Mouse (Mus musculus) lung, postnatal 0 days (tissue): ENCODE measurements around the gene Lix1l. TPM values are rescaled to one million over a fixed set of nuclear protein-coding genes. Genes with fewer than 3 reads are reported as not detected.
"Not testable (repeated sequence)": the region's sequence is repeated elsewhere in the genome, so short reads cannot be mapped to it uniquely, and the experiment has no call there.

Experiments used
- ATAC-seq: fragments of 200-750 bp; cut with Nextera tagmentation; 2 replicates; pipeline ENCODE4 v1.8.0; 2017; ENCODE audit warnings: moderate library complexity
- DNase-seq: peaks from one replicate; pipeline ENCODE4 v3.0.0-alpha.2; 2016; ENCODE audit warnings: low spot score
- H3K27ac ChIP-seq: fragments of 300-500 bp; sonication (generic); 2 replicates; pipeline ENCODE4 v1.5.1; 2014; ENCODE audit warnings: antibody characterized with exemption, mild to moderate bottlenecking, low read length, mixed read lengths
- H3K27me3 ChIP-seq: fragments of 300-500 bp; sonication (generic); replicated peaks from 2 replicates; pipeline ENCODE4 v1.6.1; 2014; ENCODE audit warnings: low read length, mixed read lengths; ENCODE audit not compliant: insufficient read depth
- H3K36me3 ChIP-seq: fragments of 300-500 bp; sonication (generic); 2 replicates; pipeline ENCODE4 v1.6.1; 2014; ENCODE audit warnings: low read length, mixed read lengths; ENCODE audit not compliant: insufficient read depth
- H3K4me1 ChIP-seq: fragments of 300-500 bp; sonication (generic); 2 replicates; pipeline ENCODE4 v1.6.1; 2014; ENCODE audit warnings: antibody characterized with exemption, low read depth, low read length, mixed read lengths; ENCODE audit not compliant: insufficient read depth
- H3K4me2 ChIP-seq: fragments of 300-500 bp; sonication (generic); replicated peaks from 2 replicates; pipeline ENCODE4 v1.6.1; 2014; ENCODE audit warnings: low read depth, mild to moderate bottlenecking, low read length, moderate library complexity, mixed read lengths
- H3K4me3 ChIP-seq: fragments of 300-500 bp; sonication (generic); 2 replicates; pipeline ENCODE4 v1.5.1; 2014; ENCODE audit warnings: low read depth, low read length
- H3K9ac ChIP-seq: fragments of 300-500 bp; sonication (generic); replicated peaks from 2 replicates; pipeline ENCODE4 v1.6.1; 2014; ENCODE audit warnings: low read depth, mild to moderate bottlenecking
- H3K9me3 ChIP-seq: fragments of 300-500 bp; sonication (generic); 2 replicates; pipeline ENCODE4 v1.6.1; 2016; ENCODE audit warnings: low read length, mixed read lengths
- CTCF ChIP-seq: IDR thresholded peaks from 2 replicates; pipeline ENCODE4 v1.5.1; 2016; ENCODE audit warnings: antibody characterized with exemption, mild to moderate bottlenecking
- EP300 ChIP-seq: IDR thresholded peaks from 2 replicates; pipeline ENCODE4 v1.6.1; 2016; ENCODE audit warnings: antibody characterized with exemption, mild to moderate bottlenecking, control low read depth
- WGBS: fragments of 180-500 bp; shearing (Covaris S2); extraction: QIAGEN DNeasy Blood & Tissue Kit; methylation state at CpG from one replicate; pipeline ENCODE4 v1.1.7; 2014; 5-methylcytosine and 5-hydroxymethylcytosine counted together
- polyA plus RNA-seq: library from polyadenylated mRNA; unstranded; fragments of >200 nt; fragmentation: Nextera tagmentation; extraction: Ambion mirVana; gene quantifications from 2 replicates; pipeline ENCODE4 v1.2.1, GENCODE M21; 2015

Gene Lix1l
- polyA plus RNA-seq, 1 experiment from 2014 or later = 5.4 TPM

GRCm38 (mm10) chr3:96662731-96663316, 61.9 kb downstream of the Lix1l start:
- Histone ChIP-seq H3K4me1 (0 out of 2 replicates have a peak, but pooled peaks cover 4% of the 10 kb centered on the region), H3K27me3 (no peaks in the 10 kb centered on the region), H3K4me2 (peak overlapping the region; percentile 54), H3K9ac (no peak overlapping the region), H3K27ac (peak overlapping the region; percentile 38; the same call in 1 of the 2 replicates), H3K9me3 (no peaks in the 10 kb centered on the region), H3K36me3 (no peaks in the 10 kb centered on the region), H3K4me3 (no peak overlapping the region)
- ATAC-seq (no peak), DNase-seq (no peak)
- TF ChIP-seq EP300 (no peak), CTCF (no peak)
- WGBS = 45% methylated on average over 8 of the region's 8 CpGs

GRCm38 (mm10) chr3:96663432-96664239, 62.7 kb downstream of the Lix1l start:
- peak overlapping the region; percentile 54 for H3K4me2 ChIP-seq

GRCm38 (mm10) chr3:96665732-96666363, 64.9 kb downstream of the Lix1l start:
- H3K4me1 ChIP-seq, H3K36me3 ChIP-seq, H3K9me3 ChIP-seq, DNase-seq, ATAC-seq, H3K27me3 ChIP-seq, H3K4me3 ChIP-seq, H3K4me2 ChIP-seq, H3K27ac ChIP-seq, H3K9ac ChIP-seq: not testable (repeated sequence)
- WGBS = 83% methylated on average over 6 of the region's 7 CpGs

More at GRCm38 (mm10) chr3:96663432-96664239, 62.7 kb downstream of the Lix1l start:
- peak; percentile 95 for ATAC-seq
- TF ChIP-seq EP300 (peak; percentile 89), CTCF (peak; percentile 82)
- DNase-seq = peak; percentile 92
- Histone ChIP-seq H3K4me1 (0 out of 2 replicates have a peak, but pooled peaks cover 4% of the 10 kb centered on the region), H3K9me3 (no peaks in the 10 kb centered on the region), H3K4me3 (0 out of 2 replicates have a peak overlapping the region, but pooled peaks have one; percentile 16), H3K36me3 (no peaks in the 10 kb centered on the region), H3K27ac (peak overlapping the region; percentile 38; the same call in 1 of the 2 replicates), H3K9ac (peak overlapping the region; percentile 34), H3K27me3 (no peaks in the 10 kb centered on the region)
- 4% methylated on average over 15 of the region's 18 CpGs for WGBS

- ATAC-seq = no peak
Observed at GRCm38 (mm10) chr3:96666916-96667315, 66.0 kb downstream of the Lix1l start.

GRCm38 (mm10) chr3:96667316-96667715, 66.4 kb downstream of the Lix1l start:
- Histone ChIP-seq H3K4me3 (no peak overlapping the region), H3K27ac (no peak overlapping the region), H3K27me3 (no peaks in the 10 kb centered on the region), H3K4me2 (no peak overlapping the region), H3K9me3 (no peaks in the 10 kb centered on the region), H3K4me1 (0 out of 2 replicates have a peak, but pooled peaks cover 9% of the 10 kb centered on the region), H3K36me3 (no peaks in the 10 kb centered on the region), H3K9ac (no peak overlapping the region)
- 39% methylated on average over 1 of the region's 1 CpGs for WGBS
- ATAC-seq (no peak), DNase-seq (peak; percentile 36)
- peak; percentile 65 for TF ChIP-seq CTCF
- TF ChIP-seq EP300 = no peak

More at GRCm38 (mm10) chr3:96666916-96667315, 66.0 kb downstream of the Lix1l start:
- Histone ChIP-seq H3K4me3 (no peak overlapping the region), H3K4me2 (no peak overlapping the region), H3K27ac (no peak overlapping the region), H3K9ac (no peak overlapping the region), H3K4me1 (0 out of 2 replicates have a peak, but pooled peaks cover 9% of the 10 kb centered on the region), H3K36me3 (no peaks in the 10 kb centered on the region), H3K9me3 (no peaks in the 10 kb centered on the region), H3K27me3 (no peaks in the 10 kb centered on the region)
- TF ChIP-seq EP300 (no peak), CTCF (no peak)
- WGBS = 88% methylated on average over 5 of the region's 5 CpGs
- no peak for DNase-seq

- 0 out of 2 replicates have a peak, but pooled peaks cover 9% of the 10 kb centered on the region for H3K4me1 ChIP-seq
- no peaks in the 10 kb centered on the region for H3K36me3 ChIP-seq
- no peak overlapping the region for H3K9ac ChIP-seq
- H3K27ac ChIP-seq = no peak overlapping the region
- ATAC-seq (no peak), DNase-seq (no peak)
- no peak overlapping the region for H3K4me3 ChIP-seq
- H3K9me3 ChIP-seq = no peaks in the 10 kb centered on the region
- 94% methylated on average over 5 of the region's 5 CpGs for WGBS
- no peaks in the 10 kb centered on the region for H3K27me3 ChIP-seq
- H3K4me2 ChIP-seq = no peak overlapping the region
- no peak for TF ChIP-seq EP300
- no peak for TF ChIP-seq CTCF
Observed at GRCm38 (mm10) chr3:96668424-96669067, 67.6 kb downstream of the Lix1l start.
